Mouse (Mus musculus): ENCODE data around the gene Fam114a1. TPM values are rescaled to one million over a fixed set of nuclear protein-coding genes. Genes with fewer than 3 reads are reported as not detected.

The Fam114a1 gene
- polyA plus RNA-seq, 1 experiment = 18.9 TPM

GRCm38 (mm10) chr5:65081836-65082235, 112.0 kb downstream of the Fam114a1 start:
- H3K4me3 ChIP-seq (ENCODE audit: low read depth, low read length) = no peak overlapping the region
- H3K27ac ChIP-seq (ENCODE audit: insufficient read depth, low read depth, low read length) = no peak overlapping the region
- 87% methylated on average over 4 of the region's 4 CpGs for WGBS
- H3K4me1 ChIP-seq (ENCODE audit: control insufficient read depth, insufficient read depth, insufficient read length, low read length) = no peaks in the 10 kb centered on the region
- H3K36me3 ChIP-seq (ENCODE audit: control insufficient read depth, insufficient read depth, low read length) = no peaks in the 10 kb centered on the region
- H3K27me3 ChIP-seq (ENCODE audit: control insufficient read depth, insufficient read depth, low read length) = no peaks in the 10 kb centered on the region
- TF ChIP-seq CTCF (IDR thresholded peaks at IDR 0.05; ENCODE audit: extremely low read depth, insufficient read length, insufficient replicate concordance, low read depth, low read length) (no peak), POLR2A (IDR thresholded peaks at IDR 0.05; ENCODE audit: low read depth, low read length) (no peak)

GRCm38 (mm10) chr5:65086522-65086921, 116.7 kb downstream of the Fam114a1 start:
- no peaks in the 10 kb centered on the region for H3K4me1 ChIP-seq (ENCODE audit: control insufficient read depth, insufficient read depth, insufficient read length, low read length)
- no peak for TF ChIP-seq POLR2A (IDR thresholded peaks at IDR 0.05; ENCODE audit: low read depth, low read length)
- TF ChIP-seq CTCF (IDR thresholded peaks at IDR 0.05; ENCODE audit: extremely low read depth, insufficient read length, insufficient replicate concordance, low read depth, low read length) = no peak
- H3K27me3 ChIP-seq (ENCODE audit: control insufficient read depth, insufficient read depth, low read length) = no peaks in the 10 kb centered on the region
- no peak overlapping the region for H3K4me3 ChIP-seq (ENCODE audit: low read depth, low read length)
- 29% methylated on average over 6 of the region's 6 CpGs for WGBS
- H3K36me3 ChIP-seq (ENCODE audit: control insufficient read depth, insufficient read depth, low read length) = no peaks in the 10 kb centered on the region
- H3K27ac ChIP-seq (ENCODE audit: insufficient read depth, low read depth, low read length) = no peak overlapping the region

- Histone ChIP-seq H3K4me3 (ENCODE audit: low read depth, low read length) (no peak overlapping the region), H3K36me3 (ENCODE audit: control insufficient read depth, insufficient read depth, low read length) (no peaks in the 10 kb centered on the region), H3K27me3 (ENCODE audit: control insufficient read depth, insufficient read depth, low read length) (no peaks in the 10 kb centered on the region), H3K27ac (ENCODE audit: insufficient read depth, low read depth, low read length) (no peak overlapping the region), H3K4me1 (ENCODE audit: control insufficient read depth, insufficient read depth, insufficient read length, low read length) (no peaks in the 10 kb centered on the region)
- 65% methylated on average over 3 of the region's 3 CpGs for WGBS
- TF ChIP-seq POLR2A (IDR thresholded peaks at IDR 0.05; ENCODE audit: low read depth, low read length) = no peak
- TF ChIP-seq CTCF (IDR thresholded peaks at IDR 0.05; ENCODE audit: extremely low read depth, insufficient read length, insufficient replicate concordance, low read depth, low read length) = no peak
Observed at GRCm38 (mm10) chr5:65089707-65090106, 119.8 kb downstream of the Fam114a1 start.

- H3K27ac ChIP-seq (ENCODE audit: insufficient read depth, low read depth, low read length) = no peak overlapping the region; the same call in 1 of the 2 replicates
- 58% methylated on average over 11 of the region's 11 CpGs for WGBS
- TF ChIP-seq CTCF (IDR thresholded peaks at IDR 0.05; ENCODE audit: extremely low read depth, insufficient read length, insufficient replicate concordance, low read depth, low read length) = no peak
- no peak for TF ChIP-seq POLR2A (IDR thresholded peaks at IDR 0.05; ENCODE audit: low read depth, low read length)
Observed at GRCm38 (mm10) chr5:65091184-65091858, 121.5 kb downstream of the Fam114a1 start.

More at GRCm38 (mm10) chr5:65091184-65091858, 121.5 kb downstream of the Fam114a1 start:
- no peaks in the 10 kb centered on the region for H3K27me3 ChIP-seq (ENCODE audit: control insufficient read depth, insufficient read depth, low read length)
- H3K4me1 ChIP-seq (ENCODE audit: control insufficient read depth, insufficient read depth, insufficient read length, low read length) = peaks cover 3% of the 10 kb centered on the region; the same call in 1 of the 2 replicates
- H3K36me3 ChIP-seq (ENCODE audit: control insufficient read depth, insufficient read depth, low read length) = no peaks in the 10 kb centered on the region
- no peak overlapping the region for H3K4me3 ChIP-seq (ENCODE audit: low read depth, low read length)

Other genes with a start within 250 kb of the Fam114a1 start
- 52.4 and 170 TPM in 2 replicates for gene Klf3, start 166.7 kb upstream of the Fam114a1 start, polyA plus RNA-seq (2012; rRNA removed)
- gene Tlr1, start 36.5 kb upstream of the Fam114a1 start, polyA plus RNA-seq (2012; rRNA removed) = 1.4 and 1.5 TPM in 2 replicates
- gene Tlr6, start 10.0 kb upstream of the Fam114a1 start, polyA plus RNA-seq (2012; rRNA removed) = 0.28 and 0.37 TPM in 2 replicates
- 0.23 and 0.29 TPM in 2 replicates for gene Tmem156, start 122.1 kb downstream of the Fam114a1 start, polyA plus RNA-seq (2012; rRNA removed)
- 4.6 and 6.6 TPM in 2 replicates for gene Klhl5, start 137.5 kb downstream of the Fam114a1 start, polyA plus RNA-seq (2012; rRNA removed)
- gene Wdr19, start 229.6 kb downstream of the Fam114a1 start, polyA plus RNA-seq (2012; rRNA removed) = 0.34 and 0.70 TPM in 2 replicates